Mouse (Mus musculus) liver, embryonic 16.5 days (tissue): ENCODE results near the gene Rbp1. TPM values are rescaled to one million over a fixed set of nuclear protein-coding genes. Genes with fewer than 3 reads are reported as not detected.

Source experiments
- ATAC-seq: fragments of 200-750 bp; cut with Nextera tagmentation; 2 replicates; pipeline ENCODE4 v1.8.0; 2017; ENCODE audit warnings: low read depth, mild to moderate bottlenecking, moderate number of reproducible peaks, moderate library complexity
- H3K27ac ChIP-seq: fragments of 300-500 bp; sonication (generic); 2 replicates; pipeline ENCODE4 v1.5.1; 2014; ENCODE audit warnings: mild to moderate bottlenecking, low read length
- H3K27me3 ChIP-seq: fragments of 300-500 bp; sonication (generic); 2 replicates; pipeline ENCODE4 v1.6.1; 2014; ENCODE audit warnings: low read depth, low read length, mixed read lengths; ENCODE audit not compliant: control insufficient read depth, insufficient read depth
- H3K36me3 ChIP-seq: fragments of 300-500 bp; sonication (generic); 2 replicates; pipeline ENCODE4 v1.6.1; 2014; ENCODE audit warnings: mild to moderate bottlenecking; ENCODE audit not compliant: control insufficient read depth, insufficient read depth
- H3K4me1 ChIP-seq: fragments of 300-500 bp; sonication (generic); 2 replicates; pipeline ENCODE4 v1.6.1; 2014; ENCODE audit warnings: low read depth, low read length, mixed read lengths; ENCODE audit not compliant: control insufficient read depth
- H3K4me2 ChIP-seq: fragments of 300-500 bp; sonication (generic); 2 replicates; pipeline ENCODE4 v1.6.1; 2014; ENCODE audit warnings: low read depth, low read length, mixed read lengths
- H3K4me3 ChIP-seq: fragments of 300-500 bp; sonication (generic); 2 replicates; pipeline ENCODE4 v1.5.1; 2014; ENCODE audit warnings: low read depth, mild to moderate bottlenecking, low read length
- H3K9ac ChIP-seq: fragments of 300-500 bp; sonication (generic); 2 replicates; pipeline ENCODE4 v1.6.1; 2014; ENCODE audit warnings: low read depth, low read length
- H3K9me3 ChIP-seq: fragments of 300-500 bp; sonication (generic); replicated peaks from 2 replicates; pipeline ENCODE4 v1.6.1; 2016; ENCODE audit warnings: low read length; ENCODE audit not compliant: control insufficient read depth
- WGBS: fragments of 180-500 bp; shearing (Covaris S2); extraction: QIAGEN DNeasy Blood & Tissue Kit; methylation state at CpG from one replicate; pipeline ENCODE4 v1.1.7; 2014; ENCODE audit not compliant: insufficient replicate concordance; 5-methylcytosine and 5-hydroxymethylcytosine counted together
- polyA plus RNA-seq: library from polyadenylated mRNA; unstranded; fragments of >200 nt; fragmentation: Nextera tagmentation; extraction: Ambion mirVana; gene quantifications from 2 replicates; pipeline ENCODE4 v1.2.1, GENCODE M21; 2015

Rbp1 gene
- polyA plus RNA-seq, 1 experiment from 2014 or later, result 47.3 TPM

DNA sequence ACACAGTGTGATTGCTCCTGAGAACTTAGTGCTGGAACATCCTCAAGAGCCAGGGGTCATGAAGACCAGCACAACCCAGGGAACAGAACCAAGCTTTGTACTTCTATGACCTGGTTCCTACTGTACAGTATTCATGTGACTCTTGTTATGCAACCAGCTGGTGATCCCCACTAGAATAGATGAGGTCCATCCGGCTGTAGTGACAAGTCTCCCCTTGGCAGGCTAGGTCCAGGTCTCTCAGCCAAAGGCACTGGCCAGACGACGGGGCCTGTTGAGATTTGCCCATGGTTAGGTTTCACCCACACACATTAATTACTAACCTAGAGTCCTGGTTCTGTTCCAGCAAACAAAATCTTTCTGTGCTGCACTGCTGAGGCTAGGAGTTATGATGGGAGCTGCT lies 4.4 kb upstream of the Rbp1 start:
- peak; percentile 14; the same call in 1 of the 2 replicates for ATAC-seq
- Histone ChIP-seq H3K36me3 (no peaks in the 10 kb centered on the region), H3K9me3 (no peaks in the 10 kb centered on the region), H3K9ac (no peak overlapping the region), H3K4me1 (no peaks in the 10 kb centered on the region; the same call in none of the 2 replicates), H3K27ac (no peak overlapping the region), H3K4me3 (no peak overlapping the region), H3K4me2 (no peak overlapping the region), H3K27me3 (peaks cover 2% of the 10 kb centered on the region; the same call in 1 of the 2 replicates)
- WGBS, result 68% methylated on average over 3 of the region's 3 CpGs

DNA sequence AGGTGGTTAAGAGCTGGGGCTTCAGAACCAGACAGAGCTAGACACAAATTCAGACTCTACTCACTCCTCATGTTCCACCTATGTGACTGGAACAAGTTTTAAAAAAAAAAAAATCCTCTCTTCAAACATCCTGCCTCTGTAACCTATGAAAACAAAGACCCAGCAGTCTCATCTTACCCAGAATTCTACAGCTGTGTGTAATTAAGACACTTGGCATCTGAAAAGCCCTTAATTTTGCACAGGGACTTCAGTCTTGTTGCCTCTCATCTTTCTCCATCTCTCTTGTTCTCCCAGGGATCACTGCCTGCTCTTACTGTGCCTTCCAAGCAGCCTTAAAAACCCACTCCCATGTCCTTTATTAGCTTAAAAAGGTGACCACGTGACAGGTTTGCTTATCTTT lies 2.1 kb upstream of the Rbp1 start:
- WGBS, result 27% methylated on average over 1 of the region's 1 CpGs
- H3K4me2 ChIP-seq, result no peak overlapping the region
- H3K9ac ChIP-seq, result no peak overlapping the region
- no peak for ATAC-seq
- H3K36me3 ChIP-seq, result no peaks in the 10 kb centered on the region
- H3K27me3 ChIP-seq, result peaks cover 22% of the 10 kb centered on the region
- no peaks in the 10 kb centered on the region; the same call in none of the 2 replicates for H3K4me1 ChIP-seq
- no peaks in the 10 kb centered on the region for H3K9me3 ChIP-seq
- no peak overlapping the region for H3K4me3 ChIP-seq
- H3K27ac ChIP-seq, result no peak overlapping the region

- Histone ChIP-seq H3K27me3 (peaks cover 29% of the 10 kb centered on the region), H3K27ac (peak overlapping the region; percentile 51), H3K4me1 (peaks cover 3% of the 10 kb centered on the region), H3K9me3 (no peaks in the 10 kb centered on the region), H3K4me2 (no peak overlapping the region), H3K4me3 (no peak overlapping the region), H3K36me3 (no peaks in the 10 kb centered on the region), H3K9ac (no peak overlapping the region)
- peak; percentile 25 for ATAC-seq
- WGBS, result 48% methylated on average over 3 of the region's 3 CpGs
Measured at GRCm38 (mm10) chr9:98421903-98422302, 858 bp upstream of the Rbp1 start.

DNA sequence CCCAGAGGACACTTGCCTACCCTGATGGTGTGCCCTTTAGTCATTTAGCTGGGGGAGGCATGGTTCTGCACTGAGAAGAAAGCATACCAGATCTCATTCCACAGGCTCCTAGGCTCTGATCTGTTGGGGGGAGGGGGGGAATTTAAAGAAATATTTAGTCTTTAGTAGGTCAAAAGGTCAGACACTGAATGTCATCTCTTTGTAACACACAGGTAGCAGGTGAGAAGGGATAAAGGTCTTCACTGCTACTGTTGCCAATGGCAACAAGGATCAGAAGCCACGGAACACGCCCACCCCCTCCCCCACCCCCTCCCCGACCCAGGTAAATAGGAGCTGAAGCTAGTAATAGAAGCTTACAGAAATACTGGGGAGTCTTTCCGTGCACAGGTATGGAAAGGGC lies 930 bp downstream of the Rbp1 start:
- no peak overlapping the region; the same call in 1 of the 2 replicates for H3K4me3 ChIP-seq
- H3K27me3 ChIP-seq, result peaks cover 29% of the 10 kb centered on the region
- peak overlapping the region; percentile 37 for H3K4me2 ChIP-seq
- no peak overlapping the region for H3K9ac ChIP-seq
- ATAC-seq, result peak; percentile 8; the same call in 1 of the 2 replicates
- WGBS, result 30% methylated on average over 4 of the region's 4 CpGs
- no peaks in the 10 kb centered on the region for H3K9me3 ChIP-seq
- peak overlapping the region; percentile 51 for H3K27ac ChIP-seq
- H3K4me1 ChIP-seq, result peaks cover 10% of the 10 kb centered on the region
- no peaks in the 10 kb centered on the region for H3K36me3 ChIP-seq

DNA sequence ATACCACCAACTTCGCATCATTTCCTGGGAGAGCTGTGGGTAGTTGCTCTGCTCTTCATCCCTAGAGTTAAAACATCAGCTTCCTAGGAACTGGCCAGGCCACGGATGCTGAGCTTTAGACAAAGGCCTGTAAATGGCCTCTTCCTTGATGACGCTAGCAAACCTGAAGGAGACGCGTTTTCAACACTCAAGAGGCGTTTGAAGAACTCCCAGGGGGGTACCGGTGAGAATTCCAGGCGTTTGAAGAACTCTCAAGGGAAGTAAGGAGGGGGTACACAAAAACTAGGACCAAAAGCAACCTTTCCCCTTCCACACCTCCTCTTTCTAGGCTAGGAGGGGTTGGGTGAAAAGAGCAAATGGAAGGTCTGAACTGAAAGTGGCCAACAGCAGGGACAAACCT lies 1.5 kb downstream of the Rbp1 start:
- H3K9ac ChIP-seq, result 0 out of 2 replicates have a peak overlapping the region, but pooled peaks have one; percentile 2
- peak overlapping the region; percentile 50 for H3K27ac ChIP-seq

GRCm38 (mm10) chr9:98424725-98425210 lies 2.0 kb downstream of the Rbp1 start:
- H3K4me3 ChIP-seq, result peak overlapping the region; percentile 59
- no peaks in the 10 kb centered on the region for H3K9me3 ChIP-seq
- ATAC-seq, result peak; percentile 55
- 3% methylated on average over 42 of the region's 42 CpGs for WGBS
- H3K27ac ChIP-seq, result peak overlapping the region; percentile 64
- peaks cover 29% of the 10 kb centered on the region for H3K27me3 ChIP-seq
- H3K4me1 ChIP-seq, result peaks cover 16% of the 10 kb centered on the region
- H3K36me3 ChIP-seq, result no peaks in the 10 kb centered on the region
- H3K4me2 ChIP-seq, result peak overlapping the region; percentile 37
- peak overlapping the region; percentile 45 for H3K9ac ChIP-seq

More for the DNA sequence above, 1.5 kb downstream of the Rbp1 start:
- 9% methylated on average over 8 of the region's 8 CpGs for WGBS
- H3K4me2 ChIP-seq, result peak overlapping the region; percentile 37
- ATAC-seq, result no peak
- H3K36me3 ChIP-seq, result no peaks in the 10 kb centered on the region
- H3K4me1 ChIP-seq, result peaks cover 12% of the 10 kb centered on the region
- H3K9me3 ChIP-seq, result no peaks in the 10 kb centered on the region
- peaks cover 29% of the 10 kb centered on the region for H3K27me3 ChIP-seq
- H3K4me3 ChIP-seq, result peak overlapping the region; percentile 59

DNA sequence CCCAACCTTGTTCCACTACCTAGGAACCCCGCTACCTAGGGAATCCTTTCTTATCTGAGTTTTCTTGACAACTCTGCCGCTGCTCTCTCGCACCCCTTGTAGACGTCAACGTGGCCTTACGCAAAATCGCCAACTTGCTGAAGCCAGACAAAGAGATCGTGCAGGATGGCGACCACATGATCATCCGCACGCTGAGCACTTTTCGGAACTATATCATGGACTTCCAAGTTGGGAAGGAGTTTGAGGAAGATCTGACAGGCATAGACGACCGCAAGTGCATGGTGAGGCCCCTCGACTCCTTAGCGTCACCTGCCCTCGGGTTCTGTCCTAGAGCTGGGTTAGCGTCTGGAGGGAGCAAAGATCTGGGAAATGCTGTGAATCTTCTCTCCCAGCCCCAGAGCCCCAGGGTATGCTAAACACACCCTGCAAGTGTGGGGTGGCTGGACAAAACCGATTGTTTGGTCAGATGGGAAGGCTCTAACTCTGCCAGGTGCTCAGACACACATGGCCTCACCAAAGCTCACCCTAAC lies 2.7 kb downstream of the Rbp1 start:
- Histone ChIP-seq H3K4me3 (peak overlapping the region; percentile 59), H3K4me1 (peaks cover 16% of the 10 kb centered on the region), H3K9ac (peak overlapping the region; percentile 28; the same call in 1 of the 2 replicates), H3K9me3 (no peaks in the 10 kb centered on the region), H3K27ac (peak overlapping the region; percentile 29), H3K36me3 (no peaks in the 10 kb centered on the region), H3K4me2 (peak overlapping the region; percentile 37), H3K27me3 (peaks cover 29% of the 10 kb centered on the region)
- no peak for ATAC-seq
- WGBS, result 13% methylated on average over 19 of the region's 19 CpGs

DNA sequence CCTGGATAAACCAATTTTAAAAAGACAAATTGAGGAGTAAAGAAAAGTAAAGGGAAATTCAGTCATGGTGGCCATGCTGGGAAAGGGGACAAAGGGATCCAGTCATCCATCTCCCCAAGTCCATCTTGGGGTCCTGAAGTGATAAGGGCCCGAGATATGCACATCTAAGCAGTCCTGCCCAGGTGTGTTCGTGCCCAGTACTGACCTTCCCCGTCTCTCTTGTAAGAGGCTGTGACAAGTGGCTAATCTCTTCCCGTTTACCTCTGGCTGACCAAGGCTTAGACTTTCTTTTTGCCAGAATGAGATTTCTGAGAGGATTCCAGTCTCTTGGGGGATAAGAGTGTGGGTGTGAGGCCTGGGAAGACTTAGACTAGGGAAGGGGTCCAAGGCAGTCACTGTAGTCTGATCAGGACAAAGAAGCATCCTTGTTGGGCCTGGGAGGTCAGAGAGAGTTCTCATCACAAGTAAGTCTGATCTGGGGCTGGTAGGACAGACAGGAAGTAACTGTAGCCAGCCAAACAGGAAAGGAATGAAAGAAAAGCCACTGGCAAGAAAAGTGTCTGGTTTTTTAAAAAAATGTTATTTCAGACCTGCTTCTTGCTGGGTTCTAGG lies 5.3 kb downstream of the Rbp1 start:
- H3K36me3 ChIP-seq, result no peaks in the 10 kb centered on the region
- no peak for ATAC-seq

GRCm38 (mm10) chr9:98428783-98429182 lies 6.0 kb downstream of the Rbp1 start:
- no peaks in the 10 kb centered on the region for H3K36me3 ChIP-seq
- H3K27ac ChIP-seq, result no peak overlapping the region
- H3K4me3 ChIP-seq, result no peak overlapping the region
- WGBS, result 64% methylated on average over 8 of the region's 8 CpGs
- H3K9me3 ChIP-seq, result no peaks in the 10 kb centered on the region
- no peak overlapping the region for H3K4me2 ChIP-seq
- H3K27me3 ChIP-seq, result peaks cover 25% of the 10 kb centered on the region
- no peak overlapping the region for H3K9ac ChIP-seq
- H3K4me1 ChIP-seq, result peaks cover 16% of the 10 kb centered on the region
- no peak for ATAC-seq

More for the DNA sequence above, 5.3 kb downstream of the Rbp1 start:
- 44% methylated on average over 4 of the region's 4 CpGs for WGBS
- Histone ChIP-seq H3K4me2 (no peak overlapping the region), H3K27me3 (peaks cover 26% of the 10 kb centered on the region), H3K4me1 (peaks cover 16% of the 10 kb centered on the region), H3K9ac (no peak overlapping the region), H3K4me3 (no peak overlapping the region), H3K9me3 (no peaks in the 10 kb centered on the region), H3K27ac (no peak overlapping the region)
